Mouse (Mus musculus) ES-Bruce4 (cell line): ENCODE results near the gene Grrp1. TPM values are rescaled to one million over a fixed set of nuclear protein-coding genes. Genes with fewer than 3 reads are reported as not detected.

Experiments
- H3K27ac ChIP-seq: 2 replicates; pipeline ENCODE4 v1.5.1; 2012; ENCODE audit warnings: low read length, inconsistent platforms; ENCODE audit not compliant: insufficient read depth
- H3K27me3 ChIP-seq: 2 replicates; pipeline ENCODE4 v1.6.1; 2012; ENCODE audit warnings: mild to moderate bottlenecking, low read length, inconsistent platforms; ENCODE audit not compliant: control insufficient read depth, poor library complexity, insufficient read depth, severe bottlenecking
- H3K36me3 ChIP-seq: 2 replicates; pipeline ENCODE4 v1.6.1; 2012; ENCODE audit warnings: inconsistent platforms, mild to moderate bottlenecking, low read length, moderate library complexity; ENCODE audit not compliant: control insufficient read depth, poor library complexity, insufficient read depth, severe bottlenecking
- H3K4me1 ChIP-seq: one replicate; pipeline ENCODE4 v1.8.1; 2011; ENCODE audit warnings: low read length; ENCODE audit not compliant: control insufficient read depth, insufficient read depth
- H3K4me3 ChIP-seq: 2 replicates; pipeline ENCODE4 v1.5.1; 2011; ENCODE audit warnings: low read depth, mild to moderate bottlenecking, low read length
- H3K9ac ChIP-seq: 2 replicates; pipeline ENCODE4 v1.6.1; 2012; ENCODE audit warnings: low read depth, mild to moderate bottlenecking, inconsistent platforms; ENCODE audit not compliant: poor library complexity, severe bottlenecking
- H3K9me3 ChIP-seq: replicated peaks from 2 replicates; pipeline ENCODE4 v1.6.1; 2012; ENCODE audit warnings: mild to moderate bottlenecking, low read length, inconsistent platforms; ENCODE audit not compliant: control insufficient read depth, poor library complexity, insufficient read depth, severe bottlenecking
- CTCF ChIP-seq: IDR thresholded peaks from one replicate; pipeline ENCODE4 v1.8.1; 2011; ENCODE audit warnings: low read depth, low read length
- EP300 ChIP-seq: IDR thresholded peaks from 2 replicates; pipeline ENCODE4 v1.6.1; 2011; ENCODE audit warnings: low read depth, low read length; ENCODE audit not compliant: insufficient read depth
- POLR2A ChIP-seq: IDR thresholded peaks from one replicate; pipeline ENCODE4 v1.8.1; 2011; ENCODE audit warnings: low read length; ENCODE audit not compliant: insufficient read depth
- polyA plus RNA-seq: library from polyadenylated mRNA; stranded (reverse); fragments of >200 nt; gene quantifications from 2 replicates; pipeline ENCODE4 v1.2.4, GENCODE M21; 2011; ENCODE audit warnings: low read depth; ENCODE audit not compliant: missing spikeins, insufficient read depth, insufficient read length

Grrp1 gene
- polyA plus RNA-seq, 1 experiment, result not detected

DNA sequence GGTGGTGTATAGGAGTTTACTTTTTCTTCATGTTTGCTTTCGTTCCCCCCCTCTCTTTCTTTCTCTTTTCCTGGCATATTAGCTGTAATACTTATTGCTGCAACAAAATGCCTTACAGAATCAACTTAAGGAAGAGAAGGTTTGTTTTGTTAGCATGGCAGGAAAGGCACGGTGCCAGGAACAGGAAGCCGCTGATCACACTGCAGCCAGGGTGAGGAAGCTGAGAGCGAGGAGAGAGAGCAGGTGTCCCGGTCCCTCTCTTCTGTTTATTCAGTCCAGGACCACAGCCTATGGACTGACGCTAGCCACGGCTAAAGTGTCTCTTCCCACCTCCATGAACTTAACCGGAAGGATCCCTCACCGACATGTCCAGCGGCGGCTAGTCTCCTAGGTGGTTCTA, 4.4 kb upstream of the Grrp1 start:
- H3K27me3 ChIP-seq, result no peaks in the 10 kb centered on the region
- H3K9me3 ChIP-seq, result no peaks in the 10 kb centered on the region
- H3K9ac ChIP-seq, result no peak overlapping the region
- no peaks in the 10 kb centered on the region for H3K36me3 ChIP-seq
- H3K27ac ChIP-seq, result no peak overlapping the region
- TF ChIP-seq CTCF, result no peak
- TF ChIP-seq EP300, result no peak
- TF ChIP-seq POLR2A, result no peak
- peaks cover 11% of the 10 kb centered on the region for H3K4me1 ChIP-seq
- H3K4me3 ChIP-seq, result no peak overlapping the region

DNA sequence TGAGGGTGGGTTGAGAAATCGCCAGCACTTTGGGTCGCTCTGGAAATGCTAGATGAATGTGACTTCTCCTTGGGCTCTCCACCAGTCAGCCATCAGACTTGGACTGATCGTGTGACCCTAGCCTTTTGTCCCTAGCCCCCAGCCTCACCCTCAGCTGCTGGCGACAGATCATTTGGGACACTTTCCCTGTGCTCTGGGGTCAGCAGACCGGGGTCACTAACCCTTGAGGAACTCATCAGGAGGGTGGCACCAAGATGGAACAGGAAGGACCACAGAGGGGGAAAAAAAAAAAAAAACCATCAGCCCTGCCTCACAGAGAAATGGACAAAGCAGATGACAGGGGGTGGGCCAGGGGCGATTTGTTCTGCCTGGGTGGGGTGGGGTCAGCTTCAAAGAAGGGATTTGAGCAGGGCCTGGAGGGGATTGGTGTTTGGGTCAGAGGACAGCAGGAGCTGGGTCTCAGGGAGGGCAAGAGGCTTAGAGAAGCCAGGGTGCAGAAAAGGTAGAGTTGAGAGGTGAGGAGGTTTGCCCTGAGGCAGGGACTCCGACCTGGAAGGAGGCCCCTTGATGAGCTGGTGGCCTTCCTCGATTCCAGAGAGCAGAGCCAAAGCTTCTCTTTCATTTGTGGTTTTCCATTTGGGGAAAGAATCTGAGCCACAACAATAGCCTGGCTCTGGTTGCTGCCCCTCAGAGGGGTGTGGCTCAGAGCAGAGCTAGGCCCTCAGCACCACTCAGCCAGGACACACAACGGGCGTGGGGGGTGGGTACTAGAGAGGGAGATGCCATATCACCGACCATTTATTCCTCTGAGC, 3.5 kb upstream of the Grrp1 start:
- Histone ChIP-seq H3K9me3 (no peaks in the 10 kb centered on the region), H3K4me1 (peaks cover 11% of the 10 kb centered on the region), H3K27ac (no peak overlapping the region), H3K36me3 (no peaks in the 10 kb centered on the region), H3K9ac (no peak overlapping the region), H3K27me3 (no peaks in the 10 kb centered on the region), H3K4me3 (no peak overlapping the region)
- TF ChIP-seq CTCF (no peak), EP300 (0 out of 2 replicates have a peak, but pooled peaks have one; percentile 9)

DNA sequence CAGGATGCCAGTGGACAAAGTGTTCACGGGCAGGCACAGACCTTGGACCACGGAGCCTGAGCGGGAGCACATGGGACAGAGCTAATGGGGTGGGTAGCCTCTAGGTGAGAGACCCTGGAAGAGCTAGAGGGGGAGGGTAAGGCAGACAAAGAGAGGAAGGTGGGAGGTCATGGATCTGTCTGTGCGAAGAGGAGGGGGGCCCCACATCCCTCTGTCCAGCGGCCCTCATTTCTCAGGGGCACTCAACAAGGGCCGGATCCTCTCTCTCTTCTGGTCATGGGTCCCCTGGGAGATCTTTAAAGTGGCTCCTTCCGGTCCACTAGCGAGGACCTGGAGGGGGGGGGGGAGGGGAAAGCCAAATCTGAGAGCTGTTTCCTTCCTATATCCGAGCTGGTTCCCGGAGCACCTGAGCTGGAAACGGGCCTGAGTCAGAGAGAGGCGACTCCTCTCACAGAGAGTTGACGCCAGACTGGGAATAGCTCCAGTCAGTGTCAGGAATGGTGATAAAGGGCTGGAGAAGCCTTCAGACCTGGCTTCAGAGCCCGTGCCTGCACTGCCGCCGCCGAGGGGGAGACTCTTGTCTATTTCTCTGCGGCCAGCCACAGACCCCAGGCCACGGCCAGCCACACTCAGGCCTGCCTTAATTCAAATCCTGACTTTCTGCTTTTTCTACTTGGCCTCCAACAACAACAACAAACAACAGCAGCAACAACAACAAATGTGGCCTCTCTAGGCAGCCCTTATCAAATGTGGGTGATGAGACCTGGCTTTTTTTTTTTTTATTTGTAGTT, 2.7 kb upstream of the Grrp1 start:
- no peak for TF ChIP-seq EP300
- no peak for TF ChIP-seq POLR2A
- TF ChIP-seq CTCF, result no peak
- H3K27ac ChIP-seq, result no peak overlapping the region
- no peaks in the 10 kb centered on the region for H3K36me3 ChIP-seq
- H3K9ac ChIP-seq, result no peak overlapping the region; the same call in 1 of the 2 replicates
- H3K27me3 ChIP-seq, result no peaks in the 10 kb centered on the region
- peaks cover 11% of the 10 kb centered on the region for H3K4me1 ChIP-seq
- H3K9me3 ChIP-seq, result no peaks in the 10 kb centered on the region
- no peak overlapping the region for H3K4me3 ChIP-seq

DNA sequence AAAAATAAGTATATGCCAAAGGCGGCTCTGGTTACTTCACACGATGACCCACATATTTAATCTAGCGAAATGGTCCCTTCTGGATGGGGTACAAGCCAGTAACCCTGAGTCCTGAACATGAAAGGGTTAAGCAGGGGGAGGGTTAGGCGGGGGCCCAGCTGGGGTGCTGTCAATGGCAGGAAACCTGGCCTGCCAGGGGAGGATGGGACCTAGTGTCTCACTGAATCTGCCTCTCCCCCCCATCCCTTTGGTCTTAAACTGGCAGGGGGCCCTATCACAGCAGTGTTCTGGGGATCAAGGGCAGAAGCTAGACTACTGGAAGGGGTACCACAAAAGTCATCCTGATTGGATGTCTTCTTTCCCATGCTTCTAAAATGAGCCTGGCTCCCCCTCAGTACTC, 1.9 kb upstream of the Grrp1 start:
- Histone ChIP-seq H3K4me1 (peaks cover 11% of the 10 kb centered on the region), H3K4me3 (no peak overlapping the region), H3K9ac (no peak overlapping the region), H3K9me3 (no peaks in the 10 kb centered on the region), H3K27me3 (peaks cover 4% of the 10 kb centered on the region; the same call in 1 of the 2 replicates), H3K27ac (no peak overlapping the region), H3K36me3 (no peaks in the 10 kb centered on the region)
- TF ChIP-seq CTCF (no peak), POLR2A (no peak), EP300 (no peak)

DNA sequence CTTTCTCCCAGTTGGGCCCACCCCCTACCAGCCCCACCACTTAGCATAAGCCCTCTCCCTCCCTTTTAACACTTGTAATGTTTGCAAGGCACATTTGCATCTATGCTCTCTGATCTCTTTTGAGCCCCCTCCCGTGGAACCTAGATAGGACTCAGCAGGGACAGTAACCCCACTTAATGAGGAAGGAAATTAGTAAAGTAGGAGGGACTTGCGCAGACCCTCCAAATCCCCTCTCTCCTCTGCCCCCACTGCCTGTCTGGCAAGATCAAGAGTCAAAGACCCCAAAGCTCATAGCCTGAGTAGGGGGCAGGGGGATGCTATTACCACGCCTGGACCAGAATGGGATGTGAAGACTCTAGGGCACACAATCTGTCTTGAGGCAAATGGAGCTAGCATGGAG, 929 bp upstream of the Grrp1 start:
- Histone ChIP-seq H3K4me1 (peaks cover 11% of the 10 kb centered on the region), H3K9me3 (no peaks in the 10 kb centered on the region), H3K9ac (no peak overlapping the region), H3K27me3 (peaks cover 9% of the 10 kb centered on the region), H3K36me3 (no peaks in the 10 kb centered on the region), H3K4me3 (no peak overlapping the region), H3K27ac (no peak overlapping the region)
- TF ChIP-seq CTCF, result no peak
- no peak for TF ChIP-seq EP300
- no peak for TF ChIP-seq POLR2A
